ENCODE assay signal across 8 mouse cellular contexts in genomic region chr5:73651061-73651854, GRCm38 (mm10). TPM values are rescaled to one million over a fixed set of nuclear protein-coding genes. Genes with fewer than 3 reads are reported as not detected.
DNase-seq lines count a peak whose midpoint lies in the region; ATAC-seq and TF ChIP-seq lines count a peak whose summit lies in the region.

Spata18 (plus strand) TSS chr5:73651379.

- H3K27ac ChIP-seq in left cerebral cortex, adult 2 months: no peak within 1 kb of the TSS
- H3K27ac ChIP-seq in bone marrow macrophage, adult 2 months (ENCODE audit: insufficient read depth, low read depth, low read length): no peak within 1 kb of the TSS
- no peak within 1 kb of the TSS for H3K27ac ChIP-seq in heart, embryonic 14.5 days (replicated peaks in 1 of 2; ENCODE audit: control insufficient read depth in 1 of 2, insufficient read depth in 1 of 2, low read depth in 2 of 2, low read length in 2 of 2)
- H3K27ac ChIP-seq in limb, embryonic 11.5 days (replicated peaks; ENCODE audit: low read depth, low read length): no peak within 1 kb of the TSS
- H3K27ac ChIP-seq in midbrain, postnatal 0 days (ENCODE audit: low read depth, low read length): no peak within 1 kb of the TSS

- no peak for TF ChIP-seq CTCF in left cerebral cortex, adult 2 months (IDR thresholded peaks at IDR 0.05)
- no peak for TF ChIP-seq CTCF in bone marrow macrophage, adult 2 months (IDR thresholded peaks at IDR 0.05; ENCODE audit: low read depth, low read length)
- no peak for TF ChIP-seq CTCF in midbrain, postnatal 0 days (IDR thresholded peaks at IDR 0.05)

- peak within 1 kb of the TSS; percentile 41 for H3K4me3 ChIP-seq in left cerebral cortex, adult 2 months
- peak within 1 kb of the TSS; percentile 61 for H3K4me3 ChIP-seq in bone marrow macrophage, adult 2 months (ENCODE audit: insufficient read depth, low read length)
- H3K4me3 ChIP-seq in heart, embryonic 14.5 days (ENCODE audit: control insufficient read depth in 1 of 2, insufficient read depth in 1 of 2, low read depth in 1 of 2, low read length in 2 of 2): peak within 1 kb of the TSS; percentile 52 to 60
- peak within 1 kb of the TSS; percentile 36 for H3K4me3 ChIP-seq in limb, embryonic 11.5 days (ENCODE audit: low read depth, low read length)
- H3K4me3 ChIP-seq in midbrain, postnatal 0 days (ENCODE audit: low read depth, low read length): peak within 1 kb of the TSS; percentile 31

- H3K9me3 ChIP-seq in heart, embryonic 14.5 days (ENCODE audit: control insufficient read depth, low read length): no peaks in the 10 kb centered on the region
- H3K9me3 ChIP-seq in limb, embryonic 11.5 days (ENCODE audit: control insufficient read depth, low read length): no peaks in the 10 kb centered on the region
- H3K9me3 ChIP-seq in midbrain, postnatal 0 days (ENCODE audit: low read length): no peaks in the 10 kb centered on the region

- 1% methylated on average over 56 of the region's 57 CpGs for WGBS in heart, embryonic 14.5 days
- under 1% methylated on average over 51 of the region's 57 CpGs for WGBS in limb, embryonic 11.5 days
- under 1% methylated on average over 55 of the region's 57 CpGs for WGBS in midbrain, postnatal 0 days

- no peak for DNase-seq in left cerebral cortex, adult 2 months (ENCODE audit: extremely low spot score in 1 of 2, low spot score in 2 of 2)
- DNase-seq in left cerebral cortex, adult 9 months (ENCODE audit: low spot score in 2 of 2): no peak
- DNase-seq in limb, embryonic 11.5 days (ENCODE audit: low spot score): peak; percentile 71
- no peak for DNase-seq in midbrain, postnatal 0 days (ENCODE audit: low spot score)
- no peak for DNase-seq in urinary bladder, postnatal 25 days (ENCODE audit: low spot score)
- DNase-seq in frontal cortex, postnatal 14 days (ENCODE audit: low spot score in 2 of 2): no peak

- intact Hi-C loops in left cerebral cortex, adult 2 months (cut with DNase I): loop anchor here (10.0 kb wide), 1 partner anchor 1434 kb away; no protein-coding TSS in a partner anchor

- H3K4me2 ChIP-seq in heart, embryonic 14.5 days (ENCODE audit: low read length): peak within 1 kb of the TSS; percentile 100
- H3K4me2 ChIP-seq in limb, embryonic 11.5 days (ENCODE audit: low read depth, severe bottlenecking): peak within 1 kb of the TSS; percentile 90
- H3K4me2 ChIP-seq in midbrain, postnatal 0 days (ENCODE audit: low read depth, low read length, poor library complexity, severe bottlenecking): peak within 1 kb of the TSS; percentile 62

- ATAC-seq in heart, embryonic 14.5 days (ENCODE audit: insufficient number of reproducible peaks, insufficient read depth, low FRiP score, low read depth): no peak
- ATAC-seq in limb, embryonic 11.5 days (ENCODE audit: insufficient number of reproducible peaks, low FRiP score, low TSS enrichment, low read depth): peak; percentile 40
- ATAC-seq in midbrain, postnatal 0 days (ENCODE audit: low FRiP score): no peak

- TF ChIP-seq POLR2A in bone marrow macrophage, adult 2 months (IDR thresholded peaks at IDR 0.05; ENCODE audit: borderline replicate concordance, low read depth, low read length): no peak

- H3K36me3 ChIP-seq in heart, embryonic 14.5 days (ENCODE audit: control insufficient read depth, insufficient read depth, low read length): no peaks in the 10 kb centered on the region
- no peaks in the 10 kb centered on the region for H3K36me3 ChIP-seq in limb, embryonic 11.5 days (ENCODE audit: control insufficient read depth, insufficient read depth, low read length)
- H3K36me3 ChIP-seq in midbrain, postnatal 0 days (ENCODE audit: insufficient read depth, low read length): no peaks in the 10 kb centered on the region

- H3K27me3 ChIP-seq in heart, embryonic 14.5 days (ENCODE audit: control insufficient read depth, insufficient read depth, low read length): peaks cover 55% of the 10 kb centered on the region
- peaks cover 29% of the 10 kb centered on the region for H3K27me3 ChIP-seq in limb, embryonic 11.5 days (ENCODE audit: control insufficient read depth, insufficient read depth, low read length)
- H3K27me3 ChIP-seq in midbrain, postnatal 0 days (ENCODE audit: insufficient read depth, low read length): peaks cover 35% of the 10 kb centered on the region

- H3K4me1 ChIP-seq in bone marrow macrophage, adult 2 months (ENCODE audit: control insufficient read depth, insufficient read depth, low read length): peaks cover 4% of the 10 kb centered on the region; the same call in 1 of the 2 replicates
- peaks cover 8 to 20% of the 10 kb centered on the region in 2 experiments for H3K4me1 ChIP-seq in heart, embryonic 14.5 days (ENCODE audit: control insufficient read depth in 2 of 2, insufficient read depth in 2 of 2, low read length in 2 of 2)
- H3K4me1 ChIP-seq in limb, embryonic 11.5 days (ENCODE audit: control insufficient read depth, insufficient read depth, low read length): peaks cover 4% of the 10 kb centered on the region; the same call in 1 of the 2 replicates
- peaks cover 7% of the 10 kb centered on the region; the same call in 1 of the 2 replicates for H3K4me1 ChIP-seq in midbrain, postnatal 0 days (ENCODE audit: insufficient read depth, low read length)

- peak within 1 kb of the TSS; percentile 68 for H3K9ac ChIP-seq in heart, embryonic 14.5 days (ENCODE audit: low read length)
- H3K9ac ChIP-seq in limb, embryonic 11.5 days (ENCODE audit: low read length): peak within 1 kb of the TSS; percentile 54
- H3K9ac ChIP-seq in midbrain, postnatal 0 days (replicated peaks; ENCODE audit: low read length, poor library complexity, severe bottlenecking): no peak within 1 kb of the TSS

RNA-seq across cellular contexts. Expression of gene Spata18, which starts in this region (rescaled TPM):
- not detected for total RNA-seq in left cerebral cortex, adult 2 months (2021)
- polyA plus RNA-seq in bone marrow macrophage, adult 2 months (2012; ENCODE audit: insufficient read depth, insufficient read length, missing spikeins): not detected in 2 replicates
- polyA plus RNA-seq in heart, embryonic 14.5 days (2014; fragmentation: Nextera tagmentation; extraction: Ambion mirVana): 0.84 and 0.97 TPM in 2 replicates
- polyA plus RNA-seq in limb, embryonic 11.5 days (2014; fragmentation: Nextera tagmentation; extraction: Ambion mirVana): 2.6 and 2.9 TPM in 2 replicates
- 1.6 and 1.9 TPM in 2 replicates for total RNA-seq in midbrain, postnatal 0 days (2014; rRNA removed)
- polyA plus RNA-seq in midbrain, postnatal 0 days (2015; fragmentation: Nextera tagmentation; extraction: Ambion mirVana): 0.63 and 0.69 TPM in 2 replicates
